Mouse (Mus musculus) hematopoietic stem cell, adult 5-6 weeks (primary cell): ENCODE measurements around the gene 4921517D22Rik. TPM values are rescaled to one million over a fixed set of nuclear protein-coding genes. Genes with fewer than 3 reads are reported as not detected.
"Not testable (repeated sequence)": the region's sequence is repeated elsewhere in the genome, so short reads cannot be mapped to it uniquely, and the experiment has no call there.

Experiments used
- ATAC-seq, 2 experiments: fragments of 125-278 bp in 1 of 2; replicated peaks in 1 of 2; 2 replicates each; pipeline ENCODE4 v1.8.0; 2016 to 2017; ENCODE audit warnings: inconsistent platforms in 2 of 2, mild to moderate bottlenecking in 2 of 2, moderate number of reproducible peaks in 2 of 2, low read depth in 1 of 2, moderate TSS enrichment in 1 of 2; ENCODE audit not compliant: low FRiP score in 2 of 2, poor library complexity in 2 of 2, severe bottlenecking in 2 of 2, insufficient read depth in 1 of 2, low TSS enrichment in 1 of 2
- total RNA-seq: library from RNA; stranded (forward); fragments of 172-1452, 232-1000 nt; gene quantifications from 2 replicates; pipeline ENCODE4 v1.2.3, GENCODE M21; 2017

4921517D22Rik gene
- not detected in 2 replicates for total RNA-seq

- no peak for ATAC-seq
Measured at GRCm38 (mm10) chr13:59694008-59694407, at the start of gene 4921517D22Rik. Gene 4921517D22Rik, minus strand, starts transcription at chr13:59694108.

- ATAC-seq: peak; percentile 84 to 85
Measured at GRCm38 (mm10) chr13:59741697-59742096, 47.8 kb upstream of the 4921517D22Rik start.

GRCm38 (mm10) chr13:59741096-59741495, 47.2 kb upstream of the 4921517D22Rik start:
- ATAC-seq: no peak

- ATAC-seq: no peak
Measured at GRCm38 (mm10) chr13:59739397-59739796, 45.5 kb upstream of the 4921517D22Rik start.

GRCm38 (mm10) chr13:59738455-59738854, 44.5 kb upstream of the 4921517D22Rik start:
- ATAC-seq: no peak

GRCm38 (mm10) chr13:59735190-59735589, 41.3 kb upstream of the 4921517D22Rik start:
- peak; percentile 77 to 78 for ATAC-seq

GRCm38 (mm10) chr13:59734347-59734746, 40.4 kb upstream of the 4921517D22Rik start:
- ATAC-seq: not testable (repeated sequence)

- ATAC-seq: no peak
Measured at GRCm38 (mm10) chr13:59733936-59734335, 40.0 kb upstream of the 4921517D22Rik start.

GRCm38 (mm10) chr13:59731652-59732051, 37.7 kb upstream of the 4921517D22Rik start, which contains the start of gene Spata31d1d:
Gene Spata31d1d, minus strand, starts transcription at chr13:59731752.
- ATAC-seq: no peak

- ATAC-seq: peak; percentile 91 to 92
Measured at GRCm38 (mm10) chr13:59728378-59729093, 34.6 kb upstream of the 4921517D22Rik start.

- no peak for ATAC-seq
Measured at GRCm38 (mm10) chr13:59726139-59726867, 32.4 kb upstream of the 4921517D22Rik start.

- not testable (repeated sequence) for ATAC-seq
Measured at GRCm38 (mm10) chr13:59722089-59722488, 28.2 kb upstream of the 4921517D22Rik start.

- ATAC-seq: no peak
Measured at GRCm38 (mm10) chr13:59719475-59719874, 25.6 kb upstream of the 4921517D22Rik start.

GRCm38 (mm10) chr13:59718857-59719440, 25.0 kb upstream of the 4921517D22Rik start:
- ATAC-seq: peak; percentile 58 to 64; a peak in 3 of 4 replicates

- ATAC-seq: no peak
Measured at GRCm38 (mm10) chr13:59713710-59714109, 19.8 kb upstream of the 4921517D22Rik start.

GRCm38 (mm10) chr13:59711984-59712383, 18.1 kb upstream of the 4921517D22Rik start, which contains the start of gene Spata31d1b:
Gene Spata31d1b, plus strand, starts transcription at chr13:59712284.
- not testable (repeated sequence) for ATAC-seq

GRCm38 (mm10) chr13:59710230-59710629, 16.3 kb upstream of the 4921517D22Rik start, which contains the start of gene Spata31d1a:
Gene Spata31d1a, minus strand, starts transcription at chr13:59710330.
- ATAC-seq: 0 out of 4 replicates have a peak, but pooled peaks of 1 of the 2 experiments have one; percentile 22

- ATAC-seq: peak; percentile 72 to 81
Measured at GRCm38 (mm10) chr13:59704562-59704961, 10.7 kb upstream of the 4921517D22Rik start.
